In the genomic region with DNA sequence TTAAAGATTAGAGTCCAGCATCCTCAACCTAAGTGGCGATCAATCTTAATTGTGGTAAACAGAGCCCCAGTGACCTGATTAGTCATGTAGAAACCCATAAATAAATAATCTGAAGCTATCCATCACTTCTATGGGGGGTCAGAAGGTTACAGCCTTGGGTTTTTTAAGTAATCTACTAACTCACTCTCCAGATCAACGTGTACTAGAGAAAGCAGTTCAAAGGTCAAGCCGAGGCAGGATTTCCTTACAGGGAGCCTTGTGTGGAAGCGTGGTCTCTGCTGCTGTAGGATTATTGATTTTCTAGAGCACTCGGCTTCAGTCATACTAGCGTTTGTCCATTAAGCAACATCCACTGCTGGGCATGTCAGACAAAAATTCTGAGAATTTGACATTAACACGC, we compare ENCODE assay signal across 11 mouse cellular contexts.
"Had no signal": no experiment of that assay in that cellular context is flagged by ENCODE, and none has a peak within 500 bp of the region (broad histone marks: within the 10 kb centered on the region; RNA-seq: fewer than 3 reads in every experiment).

No protein-coding gene starts in this region.

- H3K36me3 ChIP-seq: limb, embryonic 13.5 days; midbrain, embryonic 13.5 days had no signal

- H3K9ac ChIP-seq: limb, embryonic 13.5 days; liver, embryonic 14.5 days; midbrain, embryonic 13.5 days had no signal

- ATAC-seq: intestine, embryonic 16.5 days; midbrain, embryonic 13.5 days had no signal

- H3K4me3 ChIP-seq: layer of hippocampus, adult 2 months; limb, embryonic 13.5 days; midbrain, embryonic 13.5 days had no signal

- H3K4me1 ChIP-seq: limb, embryonic 13.5 days; midbrain, embryonic 13.5 days had no signal

- H3K9me3 ChIP-seq: limb, embryonic 13.5 days; midbrain, embryonic 13.5 days had no signal

- DNase-seq: kidney, adult 8-10 months; kidney, postnatal 25 days; left cerebral cortex, postnatal 4 days; lung, adult 18-20 months; thymus, adult 18-20 months; thymus, postnatal 14 days had no signal

- H3K27me3 ChIP-seq: limb, embryonic 13.5 days; midbrain, embryonic 13.5 days had no signal

- H3K27ac ChIP-seq: layer of hippocampus, adult 2 months; limb, embryonic 13.5 days; liver, embryonic 14.5 days; midbrain, embryonic 13.5 days had no signal

- H3K4me2 ChIP-seq: limb, embryonic 13.5 days; midbrain, embryonic 13.5 days had no signal
